In genomic region chr4:116878491-116878890, GRCm38 (mm10) we compare ENCODE assay signal across 10 mouse cellular contexts. TPM values are rescaled to one million over a fixed set of nuclear protein-coding genes. Genes with fewer than 3 reads are reported as not detected.
DNase-seq lines count a peak whose midpoint lies in the region; ATAC-seq and TF ChIP-seq lines count a peak whose summit lies in the region.
"Had no signal": no experiment of that assay in that cellular context is flagged by ENCODE, and none has a peak within 500 bp of the region (broad histone marks: within the 10 kb centered on the region; RNA-seq: fewer than 3 reads in every experiment).

No protein-coding gene starts in this region.

- DNase-seq in adrenal gland, adult 2 months: peak; percentile 24
- no peak for DNase-seq in adrenal gland, postnatal 4 days (ENCODE audit: low spot score in 2 of 2)
- peak; percentile 41 for DNase-seq in R1 (ENCODE audit: low read depth, low spot score)
- peak; percentile 32 for DNase-seq in embryonic facial prominence, embryonic 14.5 days (ENCODE audit: low spot score)
- peak; percentile 36 for DNase-seq in liver, embryonic 11.5 days (ENCODE audit: low spot score)
- peak; percentile 76 for DNase-seq in retina, postnatal 1 day

- H3K4me2 ChIP-seq in embryonic facial prominence, embryonic 14.5 days (ENCODE audit: low read depth, low read length): peak overlapping the region; percentile 89
- peak overlapping the region; percentile 94 for H3K4me2 ChIP-seq in intestine, postnatal 0 days (replicated peaks; ENCODE audit: low read depth)
- H3K4me2 ChIP-seq in liver, embryonic 11.5 days: peak overlapping the region; percentile 98

- no peaks in the 10 kb centered on the region for H3K36me3 ChIP-seq in embryonic facial prominence, embryonic 14.5 days (ENCODE audit: control insufficient read depth, insufficient read depth, low read length)
- H3K36me3 ChIP-seq in intestine, postnatal 0 days (ENCODE audit: control insufficient read depth, insufficient read depth): no peaks in the 10 kb centered on the region
- no peaks in the 10 kb centered on the region for H3K36me3 ChIP-seq in liver, embryonic 11.5 days (ENCODE audit: control insufficient read depth, insufficient read depth, low read length)

- peak overlapping the region; percentile 60 for H3K4me3 ChIP-seq in embryonic facial prominence, embryonic 14.5 days (ENCODE audit: low read depth, low read length)
- H3K4me3 ChIP-seq in intestine, postnatal 0 days (ENCODE audit: low read depth, low read length): peak overlapping the region; percentile 89
- peak overlapping the region; percentile 80; the same call in 1 of the 2 replicates for H3K4me3 ChIP-seq in liver, embryonic 11.5 days (ENCODE audit: low read depth, low read length)
- H3K4me3 ChIP-seq: erythroblast, embryonic 14.5 days had no signal

- H3K9me3 ChIP-seq in embryonic facial prominence, embryonic 14.5 days (ENCODE audit: control insufficient read depth, low read length): no peaks in the 10 kb centered on the region
- no peaks in the 10 kb centered on the region for H3K9me3 ChIP-seq in intestine, postnatal 0 days (ENCODE audit: control insufficient read depth)
- H3K9me3 ChIP-seq in liver, embryonic 11.5 days (ENCODE audit: control insufficient read depth, low read length): no peaks in the 10 kb centered on the region

- ATAC-seq in embryonic facial prominence, embryonic 14.5 days (ENCODE audit: low read depth): no peak
- ATAC-seq in intestine, postnatal 0 days: no peak
- ATAC-seq in liver, embryonic 11.5 days (replicated peaks; ENCODE audit: low FRiP score): no peak
- ATAC-seq in activated CD4-positive, CD25-positive, alpha-beta regulatory T cell, adult 4 months: no peak

- H3K4me1 ChIP-seq in embryonic facial prominence, embryonic 14.5 days (ENCODE audit: control insufficient read depth, insufficient read depth, low read length): peaks cover 7% of the 10 kb centered on the region; the same call in 1 of the 2 replicates
- no peaks in the 10 kb centered on the region for H3K4me1 ChIP-seq in intestine, postnatal 0 days (replicated peaks; ENCODE audit: control insufficient read depth, insufficient read depth, low read length)
- peaks cover 3% of the 10 kb centered on the region for H3K4me1 ChIP-seq in liver, embryonic 11.5 days (replicated peaks; ENCODE audit: control insufficient read depth, insufficient read depth, low read length)

- no peak overlapping the region for H3K27ac ChIP-seq in embryonic facial prominence, embryonic 14.5 days (replicated peaks; ENCODE audit: low read depth, low read length)
- no peak overlapping the region for H3K27ac ChIP-seq in intestine, postnatal 0 days (ENCODE audit: low read depth, low read length)
- H3K27ac ChIP-seq in liver, embryonic 11.5 days (ENCODE audit: low read depth, low read length): no peak overlapping the region

- TF ChIP-seq CTCF in intestine, postnatal 0 days (IDR thresholded peaks at IDR 0.05; ENCODE audit: low read depth): no peak

- H3K27me3 ChIP-seq in embryonic facial prominence, embryonic 14.5 days (replicated peaks; ENCODE audit: control insufficient read depth, insufficient read depth, low read length): peaks cover 29% of the 10 kb centered on the region
- H3K27me3 ChIP-seq in intestine, postnatal 0 days (replicated peaks; ENCODE audit: control insufficient read depth, insufficient read depth, low read length): no peaks in the 10 kb centered on the region
- H3K27me3 ChIP-seq in liver, embryonic 11.5 days (replicated peaks; ENCODE audit: control insufficient read depth, insufficient read depth, low read length): peaks cover 42% of the 10 kb centered on the region

- 5% methylated on average over 11 of the region's 11 CpGs for WGBS in embryonic facial prominence, embryonic 14.5 days
- whole genome bisulfite sequencing in intestine, postnatal 0 days: 6% methylated on average over 11 of the region's 11 CpGs
- WGBS in liver, embryonic 11.5 days: 13% methylated on average over 11 of the region's 11 CpGs

- no peak overlapping the region for H3K9ac ChIP-seq in embryonic facial prominence, embryonic 14.5 days (ENCODE audit: low read depth, low read length)
- no peak overlapping the region for H3K9ac ChIP-seq in intestine, postnatal 0 days (ENCODE audit: low read depth, low read length)
- no peak overlapping the region for H3K9ac ChIP-seq in liver, embryonic 11.5 days (ENCODE audit: low read depth, low read length)

RNA-seq across cellular contexts. Expression of gene Zswim5, which starts 1.3 kb away (rescaled TPM):
- 1 to 10 TPM; 3.6 to 4.7 TPM for total RNA-seq in adrenal gland, adult 2 months (2021)
- 1.8 and 2.4 TPM in 2 replicates for polyA plus RNA-seq in adrenal gland, adult 2 months (2012; rRNA removed)
- total RNA-seq in adrenal gland, postnatal 4 days (2021): 1 to 10 TPM; 5.6 to 6.5 TPM
- 0.51 and 0.54 TPM in 2 replicates for polyA plus RNA-seq in embryonic facial prominence, embryonic 14.5 days (2014; fragmentation: Nextera tagmentation; extraction: Ambion mirVana)
- 1.9 and 2.1 TPM in 2 replicates for polyA plus RNA-seq in intestine, postnatal 0 days (2015; fragmentation: Nextera tagmentation; extraction: Ambion mirVana)
- polyA plus RNA-seq in liver, embryonic 11.5 days (2014; fragmentation: Nextera tagmentation; extraction: Ambion mirVana): 0.23 and 0.29 TPM in 2 replicates
- polyA plus RNA-seq in activated CD4-positive, CD25-positive, alpha-beta regulatory T cell, adult 4 months (2017; shearing (Covaris generic)): not detected
- polyA plus RNA-seq: erythroblast, embryonic 14.5 days had no signal

RNA-seq across cellular contexts. Expression of gene Hpdl, which starts 57.0 kb away (rescaled TPM):
- 1 to 10 TPM; 2.4 to 4.2 TPM for total RNA-seq in adrenal gland, adult 2 months (2021)
- 7.7 and 8.9 TPM in 2 replicates for polyA plus RNA-seq in adrenal gland, adult 2 months (2012; rRNA removed)
- total RNA-seq in adrenal gland, postnatal 4 days (2021): 1 to 10 TPM; 2.4 to 2.8 TPM
- 1.1 and 1.2 TPM in 2 replicates for polyA plus RNA-seq in embryonic facial prominence, embryonic 14.5 days (2014; fragmentation: Nextera tagmentation; extraction: Ambion mirVana)
- 0.51 and 0.99 TPM in 2 replicates for polyA plus RNA-seq in intestine, postnatal 0 days (2015; fragmentation: Nextera tagmentation; extraction: Ambion mirVana)
- polyA plus RNA-seq in liver, embryonic 11.5 days (2014; fragmentation: Nextera tagmentation; extraction: Ambion mirVana): 1.2 and 1.4 TPM in 2 replicates
- under 1 TPM; 0.70 to 0.85 TPM for polyA plus RNA-seq in activated CD4-positive, CD25-positive, alpha-beta regulatory T cell, adult 4 months (2017; shearing (Covaris generic))
- total RNA-seq: neutrophil, adult 5-6 weeks had no signal
- polyA plus RNA-seq: erythroblast, embryonic 14.5 days had no signal

Comparison
In these comparisons a context has a peak if more than half of its experiments do, and no peak if none do; other contexts are left out.
1. DNase-seq: peak in adrenal gland, adult 2 months (single experiment), R1 (single experiment), embryonic facial prominence, embryonic 14.5 days (single experiment), liver, embryonic 11.5 days (single experiment) and retina, postnatal 1 day (single experiment); none in adrenal gland, postnatal 4 days (0 of 2).
2. Peak in every context shown above with its lines, with median percentiles within 50 percentile points of each other: H3K4me2 ChIP-seq and H3K4me3 ChIP-seq.